Mouse (Mus musculus): ENCODE data around the gene Cemip2. TPM values are rescaled to one million over a fixed set of nuclear protein-coding genes. Genes with fewer than 3 reads are reported as not detected.

Cemip2 gene
- total RNA-seq (2023) = 3.2 TPM

GRCm38 (mm10) chr19:21778147-21778917, at the start of gene Cemip2:
Gene Cemip2 (plus strand): TSS chr19:21778342.

Other genes with a start within 250 kb of the Cemip2 start
- gene 1110059E24Rik, start 125.4 kb upstream of the Cemip2 start, total RNA-seq (2023) = 39.7 TPM
- gene Abhd17b, start 125.2 kb upstream of the Cemip2 start, total RNA-seq (2023) = 29.6 TPM